Mouse (Mus musculus) lung, embryonic 14.5 days (tissue): ENCODE data around the gene Nbea. TPM values are rescaled to one million over a fixed set of nuclear protein-coding genes. Genes with fewer than 3 reads are reported as not detected.

Source experiments
- ATAC-seq: fragments of 200-750 bp; cut with Nextera tagmentation; 2 replicates; pipeline ENCODE4 v1.8.0; 2017; ENCODE audit warnings: mild to moderate bottlenecking, moderate TSS enrichment, moderate library complexity; ENCODE audit not compliant: insufficient read depth
- DNase-seq: peaks from one replicate; pipeline ENCODE4 v3.0.0-alpha.2; 2015
- H3K27ac ChIP-seq: fragments of 300-500 bp; sonication (generic); 2 replicates; pipeline ENCODE4 v1.5.1; 2014; ENCODE audit warnings: low read depth, mild to moderate bottlenecking, moderate library complexity
- H3K27me3 ChIP-seq: fragments of 300-500 bp; sonication (generic); 2 replicates; pipeline ENCODE4 v1.6.1; 2014; ENCODE audit warnings: low read length, control low read depth; ENCODE audit not compliant: insufficient read depth
- H3K36me3 ChIP-seq: fragments of 300-500 bp; sonication (generic); 2 replicates; pipeline ENCODE4 v1.6.1; 2014; ENCODE audit warnings: control low read depth; ENCODE audit not compliant: insufficient read depth
- H3K4me1 ChIP-seq: fragments of 300-500 bp; sonication (generic); 2 replicates; pipeline ENCODE4 v1.6.1; 2014; ENCODE audit warnings: antibody characterized with exemption, control low read depth; ENCODE audit not compliant: insufficient read depth
- H3K4me2 ChIP-seq: fragments of 300-500 bp; sonication (generic); 2 replicates; pipeline ENCODE4 v1.6.1; 2014; ENCODE audit warnings: mild to moderate bottlenecking
- H3K4me3 ChIP-seq: fragments of 300-500 bp; sonication (generic); 2 replicates; pipeline ENCODE4 v1.5.1; 2014; ENCODE audit warnings: low read depth, low read length
- H3K9ac ChIP-seq: fragments of 300-500 bp; sonication (generic); 2 replicates; pipeline ENCODE4 v1.6.1; 2014
- H3K9me3 ChIP-seq: fragments of 300-500 bp; sonication (generic); 2 replicates; pipeline ENCODE4 v1.6.1; 2016; ENCODE audit warnings: low read depth, low read length, control low read depth
- CTCF ChIP-seq: IDR thresholded peaks from 2 replicates; pipeline ENCODE4 v1.5.1; 2016; ENCODE audit warnings: antibody characterized with exemption, low read depth
- WGBS: fragments of 180-500 bp; shearing (Covaris S2); extraction: QIAGEN DNeasy Blood & Tissue Kit; methylation state at CpG from one replicate; pipeline ENCODE4 v1.1.7; 2014; 5-methylcytosine and 5-hydroxymethylcytosine counted together
- polyA plus RNA-seq: library from polyadenylated mRNA; unstranded; fragments of >200 nt; fragmentation: Nextera tagmentation; extraction: Ambion mirVana; gene quantifications from 2 replicates; pipeline ENCODE4 v1.2.1, GENCODE M21; 2014

The Nbea gene
- polyA plus RNA-seq, 1 experiment from 2014 or later: 10.7 TPM

DNA sequence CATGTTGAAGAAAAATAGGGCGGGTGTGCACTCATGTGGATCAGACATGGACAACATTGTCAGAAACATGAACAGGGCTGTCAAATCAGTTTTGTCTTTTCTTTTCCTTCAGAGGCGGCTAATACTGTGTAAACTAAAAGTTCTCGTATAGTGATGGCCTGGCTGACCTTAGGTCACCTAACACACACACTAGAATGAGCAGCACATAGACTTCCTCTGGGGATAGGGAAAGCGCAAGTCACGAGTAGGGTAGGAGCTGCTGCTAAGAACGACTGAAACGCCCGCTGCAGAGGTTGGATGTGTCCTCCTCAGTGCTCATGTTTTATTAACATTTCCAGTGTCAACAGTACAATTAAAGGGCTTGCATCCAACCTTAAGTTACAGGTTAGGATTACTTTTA, 453.4 kb downstream of the Nbea start:
- no peaks in the 10 kb centered on the region for H3K27me3 ChIP-seq
- WGBS: 41% methylated on average over 8 of the region's 8 CpGs
- no peak for TF ChIP-seq CTCF
- no peak overlapping the region for H3K9ac ChIP-seq
- H3K4me1 ChIP-seq: no peaks in the 10 kb centered on the region
- DNase-seq (no peak), ATAC-seq (no peak)
- H3K9me3 ChIP-seq: no peaks in the 10 kb centered on the region
- no peaks in the 10 kb centered on the region for H3K36me3 ChIP-seq
- no peak overlapping the region for H3K27ac ChIP-seq
- H3K4me3 ChIP-seq: no peak overlapping the region
- no peak overlapping the region for H3K4me2 ChIP-seq

DNA sequence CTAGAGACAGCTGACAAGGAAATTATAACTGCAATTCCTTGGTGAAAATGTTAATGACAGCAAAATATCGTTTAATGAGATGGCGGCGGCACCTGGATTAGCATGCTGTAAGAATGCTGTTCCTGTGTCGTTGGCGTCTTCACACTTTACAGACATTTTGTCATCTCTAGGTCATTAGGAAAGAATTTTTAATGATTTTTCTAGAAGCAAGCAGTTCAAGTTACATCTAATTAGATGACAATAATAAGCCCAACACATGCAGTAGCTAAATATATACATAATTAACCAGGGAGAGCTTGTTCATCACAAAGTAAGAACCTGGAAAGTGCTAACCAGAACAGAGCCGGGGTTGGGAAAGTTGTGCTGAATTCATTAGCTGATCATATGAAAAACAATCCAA, 469.2 kb downstream of the Nbea start:
- ATAC-seq: no peak
- no peak overlapping the region for H3K4me3 ChIP-seq
- no peak for DNase-seq
- H3K9me3 ChIP-seq: no peaks in the 10 kb centered on the region
- no peak overlapping the region for H3K9ac ChIP-seq
- WGBS: 90% methylated on average over 6 of the region's 6 CpGs
- no peaks in the 10 kb centered on the region for H3K4me1 ChIP-seq
- no peaks in the 10 kb centered on the region for H3K27me3 ChIP-seq
- no peak overlapping the region for H3K4me2 ChIP-seq
- H3K36me3 ChIP-seq: no peaks in the 10 kb centered on the region
- H3K27ac ChIP-seq: no peak overlapping the region
- TF ChIP-seq CTCF: no peak

DNA sequence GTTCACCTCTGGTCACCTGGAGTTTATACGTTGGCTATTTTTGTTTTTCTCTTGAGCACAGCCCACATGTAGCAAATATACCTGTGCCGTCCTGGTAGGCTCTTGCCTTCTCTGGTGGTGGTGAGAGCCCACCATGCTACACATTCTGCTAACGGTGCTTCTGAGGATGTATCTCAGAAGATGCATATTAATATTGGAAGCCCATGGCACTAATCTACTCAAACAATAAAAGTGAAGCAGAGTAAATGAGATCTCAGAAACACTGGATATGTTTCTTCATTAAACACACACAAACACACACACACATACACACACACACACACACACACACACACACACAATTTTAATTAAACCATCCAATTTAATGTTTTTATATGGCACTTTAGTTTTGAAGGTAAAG, 469.6 kb downstream of the Nbea start:
- no peak overlapping the region for H3K27ac ChIP-seq
- TF ChIP-seq CTCF: no peak
- H3K9ac ChIP-seq: no peak overlapping the region
- H3K4me1 ChIP-seq: no peaks in the 10 kb centered on the region
- DNase-seq (no peak), ATAC-seq (no peak)
- WGBS: 84% methylated on average over 3 of the region's 3 CpGs
- no peaks in the 10 kb centered on the region for H3K27me3 ChIP-seq
- no peak overlapping the region for H3K4me2 ChIP-seq
- H3K9me3 ChIP-seq: no peaks in the 10 kb centered on the region
- no peaks in the 10 kb centered on the region for H3K36me3 ChIP-seq
- no peak overlapping the region for H3K4me3 ChIP-seq

DNA sequence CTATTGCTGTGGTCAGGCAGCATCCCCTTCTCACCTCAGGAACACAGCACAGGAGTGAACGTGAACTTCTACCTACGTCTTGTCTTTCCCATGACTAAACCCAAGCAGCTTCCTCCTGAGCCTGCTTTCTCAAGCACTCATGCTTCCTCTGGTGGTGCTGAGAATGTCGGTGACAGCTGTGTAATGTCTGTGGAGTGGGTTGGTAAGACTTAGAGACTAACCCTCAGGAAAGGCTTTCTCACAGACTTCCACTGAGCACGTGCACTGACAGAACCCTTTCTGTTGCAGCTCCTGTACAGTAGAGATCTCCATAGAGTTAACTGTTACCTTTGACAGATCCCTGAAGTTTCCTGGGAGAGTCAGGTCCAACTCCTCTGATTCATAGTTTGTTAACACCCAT, 473.2 kb downstream of the Nbea start:
- H3K27me3 ChIP-seq: no peaks in the 10 kb centered on the region
- no peaks in the 10 kb centered on the region for H3K36me3 ChIP-seq
- H3K9me3 ChIP-seq: no peaks in the 10 kb centered on the region
- no peak overlapping the region for H3K27ac ChIP-seq
- no peak for TF ChIP-seq CTCF
- no peak overlapping the region for H3K4me2 ChIP-seq
- H3K9ac ChIP-seq: no peak overlapping the region
- ATAC-seq: no peak
- H3K4me1 ChIP-seq: no peaks in the 10 kb centered on the region
- DNase-seq: no peak
- H3K4me3 ChIP-seq: no peak overlapping the region
- 84% methylated on average over 4 of the region's 4 CpGs for WGBS

DNA sequence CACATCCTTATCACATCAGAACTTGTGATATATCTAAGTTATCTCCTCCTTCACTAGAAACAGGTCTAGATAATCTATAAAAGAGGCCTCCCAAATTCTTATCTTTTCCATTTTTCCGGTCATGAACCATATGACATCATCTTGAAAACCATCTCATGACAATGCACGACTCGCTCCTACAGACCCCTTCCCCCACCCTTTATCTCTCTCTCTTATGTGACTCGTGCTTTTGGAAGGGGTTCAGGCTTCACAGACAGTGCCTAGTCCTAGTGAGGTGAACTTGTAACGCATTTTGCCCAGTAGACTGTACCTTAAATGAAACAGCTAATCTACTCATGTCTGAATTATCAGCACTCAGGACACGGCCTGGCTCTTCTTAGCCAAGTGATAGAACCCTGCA, 481.9 kb downstream of the Nbea start:
- no peak for TF ChIP-seq CTCF
- 70% methylated on average over 6 of the region's 6 CpGs for WGBS
- ATAC-seq: no peak

DNA sequence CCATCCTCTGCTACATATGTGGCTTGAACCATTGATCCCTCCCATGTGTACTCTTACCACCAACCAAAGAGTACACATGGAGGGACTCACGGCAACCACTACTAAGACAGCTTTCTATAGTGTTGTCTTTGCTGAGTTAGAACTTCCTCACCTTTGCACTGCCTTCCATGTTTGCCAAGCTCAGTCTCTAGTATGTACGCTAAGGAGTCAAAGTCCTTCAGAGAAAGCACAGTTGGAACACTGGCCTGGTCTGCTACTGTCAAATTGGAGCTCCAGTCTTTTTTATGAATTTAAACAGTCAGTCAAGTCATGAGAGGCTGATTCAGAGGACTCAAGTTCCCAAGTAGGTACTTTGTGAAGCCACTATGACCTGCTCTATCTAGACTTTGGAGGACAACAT, 486.3 kb downstream of the Nbea start:
- Histone ChIP-seq H3K27ac (no peak overlapping the region), H3K4me2 (no peak overlapping the region), H3K36me3 (no peaks in the 10 kb centered on the region), H3K4me3 (no peak overlapping the region), H3K9ac (no peak overlapping the region), H3K9me3 (no peaks in the 10 kb centered on the region), H3K27me3 (no peaks in the 10 kb centered on the region), H3K4me1 (no peaks in the 10 kb centered on the region)
- TF ChIP-seq CTCF: no peak
- ATAC-seq: no peak
- 82% methylated on average over 2 of the region's 2 CpGs for WGBS
- no peak for DNase-seq

More for the DNA sequence above, 481.9 kb downstream of the Nbea start:
- no peak overlapping the region for H3K4me3 ChIP-seq
- no peak overlapping the region for H3K27ac ChIP-seq
- DNase-seq: no peak
- H3K4me2 ChIP-seq: no peak overlapping the region
- H3K36me3 ChIP-seq: no peaks in the 10 kb centered on the region
- no peaks in the 10 kb centered on the region for H3K9me3 ChIP-seq
- H3K9ac ChIP-seq: no peak overlapping the region
- no peaks in the 10 kb centered on the region for H3K27me3 ChIP-seq
- no peaks in the 10 kb centered on the region for H3K4me1 ChIP-seq

DNA sequence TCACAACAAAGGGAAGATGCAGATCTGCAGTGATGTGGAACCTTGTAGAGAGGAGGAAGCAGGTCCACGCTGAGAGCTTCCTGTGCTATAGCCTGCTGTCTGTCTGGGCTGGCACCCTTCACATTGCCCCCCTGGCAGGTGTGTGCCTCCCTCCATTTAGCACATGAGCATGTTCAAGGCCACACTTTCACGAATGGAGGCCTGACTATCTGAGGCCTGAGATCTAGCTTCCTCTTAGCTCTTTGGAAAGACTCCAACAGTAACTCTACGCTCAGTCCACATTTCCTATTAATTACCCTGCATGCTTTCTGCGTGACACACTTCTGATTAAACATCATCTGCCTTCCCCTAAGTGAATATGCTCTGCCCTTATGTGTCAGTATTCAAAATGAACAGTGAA, 490.4 kb downstream of the Nbea start:
- TF ChIP-seq CTCF: no peak
- Histone ChIP-seq H3K27ac (no peak overlapping the region), H3K27me3 (no peaks in the 10 kb centered on the region), H3K36me3 (no peaks in the 10 kb centered on the region), H3K4me3 (no peak overlapping the region), H3K4me1 (no peaks in the 10 kb centered on the region), H3K9ac (no peak overlapping the region), H3K4me2 (no peak overlapping the region), H3K9me3 (no peaks in the 10 kb centered on the region)
- ATAC-seq: no peak
- peak; percentile 11 for DNase-seq
- WGBS: 39% methylated on average over 4 of the region's 4 CpGs

DNA sequence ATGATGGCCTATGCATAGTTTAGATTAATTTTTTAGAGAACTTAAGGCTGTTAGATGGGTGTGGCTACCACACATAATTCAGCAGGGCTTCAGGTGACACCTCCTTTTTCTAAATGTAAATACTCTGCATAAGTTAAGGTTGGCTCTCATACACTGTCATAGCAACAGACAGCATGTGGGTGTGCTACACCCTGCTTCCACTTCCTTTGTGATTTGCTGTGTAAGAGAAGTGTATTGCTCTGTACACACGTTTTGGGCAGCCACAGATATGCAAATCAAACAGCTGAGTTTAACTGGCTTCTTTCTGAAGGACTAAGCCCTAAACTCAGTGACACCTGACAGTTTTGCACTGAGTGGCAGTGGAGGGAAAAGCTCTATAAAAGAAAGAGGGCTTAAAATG, 495.4 kb downstream of the Nbea start:
- DNase-seq (no peak), ATAC-seq (peak; percentile 58; the same call in 1 of the 2 replicates)
- no peaks in the 10 kb centered on the region for H3K4me1 ChIP-seq
- no peaks in the 10 kb centered on the region for H3K36me3 ChIP-seq
- H3K4me2 ChIP-seq: no peak overlapping the region
- no peaks in the 10 kb centered on the region for H3K9me3 ChIP-seq
- H3K9ac ChIP-seq: no peak overlapping the region
- no peak overlapping the region for H3K4me3 ChIP-seq
- H3K27ac ChIP-seq: no peak overlapping the region
- no peak for TF ChIP-seq CTCF
- H3K27me3 ChIP-seq: no peaks in the 10 kb centered on the region
- WGBS: 12% methylated on average over 1 of the region's 1 CpGs
